Mouse (Mus musculus) left cerebral cortex, postnatal 36 days (tissue): ENCODE measurements around the gene Dcps. TPM values are rescaled to one million over a fixed set of nuclear protein-coding genes. Genes with fewer than 3 reads are reported as not detected.
A peak's percentile ranks its signal among the peaks of the same experiment; 100 is the strongest.

Source experiments
- DNase-seq, 2 experiments: peaks; one replicate each; pipeline ENCODE4 v3.0.0; 2021 to 2022; ENCODE audit warnings: low spot score in 2 of 2, mixed read lengths in 1 of 2
- intact Hi-C: fragments of 180-260 bp; cut with DNase I; formaldehyde crosslinking; loops from one replicate; pipeline ENCODE4 v1.15.1; 2025
- total RNA-seq, 2 experiments: library from RNA; stranded (reverse); gene quantifications; 2 replicates each; pipeline ENCODE4 v1.2.3; 2021

Gene Dcps
- total RNA-seq, 2 experiments from 2014 or later = 16.4 to 16.7 TPM

DNA sequence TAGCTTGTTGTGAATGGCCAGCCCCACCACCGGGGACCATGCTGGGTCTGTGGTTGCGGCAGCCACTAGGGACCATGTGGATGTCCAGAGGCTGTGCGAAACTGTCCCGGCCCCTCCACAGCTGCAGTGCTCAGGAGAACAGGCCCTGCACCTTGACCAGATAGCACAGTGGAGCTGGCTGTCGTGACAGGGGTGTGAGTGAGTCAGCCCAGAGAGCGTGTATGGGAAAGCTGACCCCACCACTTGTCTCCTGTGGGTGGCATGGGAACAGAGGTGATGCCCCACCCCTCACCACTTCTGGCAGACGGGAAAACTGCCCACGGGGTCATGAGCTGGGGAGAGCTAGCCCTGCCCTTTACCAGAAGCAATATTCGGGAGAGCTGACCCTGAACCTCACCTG lies 30.7 kb downstream of the Dcps start:
- intact Hi-C loops = no loop called here
- DNase-seq = no peak

- intact Hi-C loops = no loop called here
- no peak for DNase-seq
These were observed 33.6 kb downstream of the Dcps start for GRCm38 (mm10) chr9:35142221-35142620.

GRCm38 (mm10) chr9:35139231-35139744 lies 36.6 kb downstream of the Dcps start:
- DNase-seq = no peak
- intact Hi-C loops = no loop called here

- no peak for DNase-seq
- intact Hi-C loops = no loop called here
These were observed 37.8 kb downstream of the Dcps start for GRCm38 (mm10) chr9:35138029-35138428.

DNA sequence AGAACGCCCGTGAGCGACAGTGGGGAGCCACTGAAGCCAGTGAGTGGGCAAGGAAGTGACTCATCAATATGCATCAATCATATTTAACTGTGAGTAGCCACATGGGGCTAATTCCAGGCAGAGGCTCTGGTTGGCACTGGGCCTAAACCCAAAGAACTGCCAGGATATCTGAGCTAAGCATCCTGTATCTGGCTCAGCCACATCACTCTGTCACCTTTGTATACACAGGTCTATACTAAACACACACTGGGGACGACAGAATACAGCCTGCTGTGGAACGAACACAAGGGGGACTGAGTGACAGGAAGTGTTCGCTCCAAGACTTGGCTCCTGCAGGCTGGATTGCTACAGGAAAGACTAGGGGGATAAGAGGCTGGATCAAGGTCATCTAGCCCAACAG lies 40.3 kb downstream of the Dcps start:
- intact Hi-C loops = no loop called here
- DNase-seq = no peak

DNA sequence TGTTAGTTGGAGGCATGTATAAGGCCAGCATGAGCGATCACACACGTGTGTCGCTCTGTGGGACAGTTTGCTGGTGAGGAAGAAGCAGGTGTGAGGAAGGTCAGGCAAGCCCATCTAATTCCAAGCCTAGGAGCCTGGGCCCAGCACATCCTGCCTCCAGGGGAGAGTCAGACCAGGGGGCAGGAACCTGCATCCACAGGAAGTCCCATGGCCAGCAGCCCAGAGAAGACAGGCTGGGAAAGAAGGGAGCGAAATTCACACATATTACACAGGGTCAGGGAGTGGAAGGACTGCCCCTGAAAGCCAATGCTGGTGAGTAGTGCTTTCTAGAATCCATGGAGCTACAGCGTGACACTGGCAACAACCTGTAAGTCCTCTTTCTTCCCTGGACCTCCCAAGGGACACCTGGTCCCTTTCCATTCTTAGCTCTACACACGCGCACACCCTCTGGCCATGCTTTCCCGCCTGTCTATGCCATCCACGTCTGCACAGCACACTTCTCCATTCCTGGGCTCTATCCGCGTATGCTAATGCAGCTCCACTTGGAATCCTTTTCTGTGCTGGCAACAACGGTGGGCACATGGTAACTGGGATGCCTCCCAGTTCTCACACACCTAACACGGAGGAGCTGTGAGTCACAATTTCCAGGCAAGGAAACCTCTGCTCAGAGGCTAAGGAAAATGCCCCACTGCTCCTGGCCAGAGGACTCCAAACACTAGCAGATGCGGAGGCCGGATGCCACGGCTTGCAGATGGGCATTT lies 44.0 kb downstream of the Dcps start:
- intact Hi-C loops = no loop called here

DNA sequence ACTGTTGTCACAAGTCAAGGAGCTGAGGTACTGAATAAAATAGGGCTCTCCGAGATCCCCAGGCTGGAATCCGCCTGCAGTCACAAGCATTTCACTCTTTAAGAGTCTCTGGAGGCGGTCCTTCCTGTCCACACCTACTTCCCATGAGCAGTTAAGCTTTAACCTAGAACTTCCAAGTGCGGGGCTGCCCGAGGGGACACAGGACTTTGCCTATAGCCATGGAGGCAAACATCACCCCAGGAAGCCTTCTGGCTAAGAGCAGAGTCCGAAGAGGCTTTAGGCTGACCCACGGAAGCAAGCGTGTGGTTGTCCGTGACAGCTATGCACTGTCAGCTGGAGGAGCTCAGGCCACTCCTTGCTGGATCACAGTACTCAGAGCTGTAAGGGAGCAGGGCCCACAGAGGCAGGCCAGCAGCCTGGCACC lies 46.9 kb downstream of the Dcps start:
- no peak for DNase-seq
- intact Hi-C loops = no loop called here

More for the DNA sequence above, 44.0 kb downstream of the Dcps start:
- DNase-seq = peak; percentile 71 to 73

GRCm38 (mm10) chr9:35128564-35128963 lies 47.3 kb downstream of the Dcps start:
- intact Hi-C loops = no loop called here
- no peak for DNase-seq

- DNase-seq = no peak
- intact Hi-C loops = no loop called here
These were observed 48.3 kb downstream of the Dcps start for GRCm38 (mm10) chr9:35127561-35127960.

DNA sequence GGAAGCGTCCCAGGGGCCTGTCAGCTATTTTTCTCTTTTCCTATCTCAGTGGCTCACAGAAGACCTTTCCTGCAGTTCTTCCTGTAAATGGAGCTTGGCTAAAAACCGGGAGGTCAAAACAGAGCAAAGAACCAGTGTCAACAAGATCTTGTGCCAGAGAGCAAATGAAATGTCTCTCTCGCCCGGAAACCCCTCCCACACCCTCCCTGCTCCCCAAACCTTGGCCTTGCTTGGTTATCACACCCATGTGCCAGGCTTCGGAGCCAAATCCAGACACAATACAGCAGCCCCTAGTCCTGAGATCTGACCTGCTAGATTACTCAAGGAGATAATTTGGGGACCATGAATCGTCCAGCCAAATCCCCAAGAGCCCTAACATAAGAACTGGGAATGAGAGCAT lies 48.7 kb downstream of the Dcps start:
- DNase-seq = no peak

DNA sequence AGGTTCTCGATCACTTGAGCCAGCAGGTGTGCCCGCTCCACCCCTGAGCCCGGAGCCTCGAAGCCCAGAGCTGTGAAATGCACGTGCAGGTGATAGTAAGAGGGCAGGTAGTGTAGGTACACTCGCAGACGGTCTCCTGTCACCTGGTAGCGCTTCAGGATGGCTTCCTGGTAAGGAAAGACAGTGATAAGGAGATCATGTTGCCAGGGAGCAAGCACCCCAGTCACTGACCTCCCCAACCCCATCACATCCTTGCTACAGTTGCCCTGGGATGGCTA lies 51.2 kb downstream of the Dcps start:
- no peak for DNase-seq
- intact Hi-C loops = no loop called here

More for the DNA sequence above, 48.7 kb downstream of the Dcps start:
- intact Hi-C loops = no loop called here

DNA sequence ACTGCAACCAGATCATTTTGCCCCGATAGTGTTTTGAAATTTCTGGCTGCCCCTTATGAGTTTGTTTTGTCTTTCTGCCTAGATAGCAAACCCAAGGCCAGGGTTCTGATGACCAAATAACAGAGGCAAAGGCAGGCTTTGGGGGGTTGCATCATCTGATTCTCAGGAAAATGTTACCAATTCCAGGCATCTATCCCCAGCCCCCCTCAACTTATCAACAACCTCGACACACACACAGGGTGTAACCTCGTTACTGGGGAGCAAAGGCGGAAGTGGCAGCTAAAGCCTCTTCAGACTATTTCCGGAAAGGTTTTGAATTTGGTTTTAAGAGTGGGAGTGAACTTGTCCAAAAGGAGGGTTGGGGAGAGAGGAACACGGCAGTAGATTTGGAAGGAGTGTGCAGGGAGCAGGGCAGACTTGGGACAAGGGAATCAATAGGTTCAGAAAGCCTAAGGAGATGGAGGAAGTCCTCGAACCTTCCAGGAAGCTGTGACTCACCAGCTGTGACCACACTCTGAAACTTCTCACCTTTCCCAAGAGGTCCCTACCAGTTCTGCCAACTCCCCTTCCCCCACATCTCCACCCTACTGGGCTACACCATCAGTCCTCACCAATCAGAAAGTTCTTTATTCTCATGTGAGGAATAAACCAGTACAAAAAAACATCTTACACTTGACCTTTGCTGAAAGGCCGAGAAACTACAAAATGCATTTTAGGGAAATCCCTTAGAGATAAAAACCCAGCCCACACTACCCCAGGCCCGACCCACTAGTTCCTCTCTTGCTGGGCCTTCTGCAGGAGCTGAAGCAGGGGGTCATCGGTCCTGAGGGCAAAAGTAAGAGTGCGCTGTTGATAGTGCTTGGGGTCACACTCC lies 51.8 kb downstream of the Dcps start:
- intact Hi-C loops = no loop called here

DNA sequence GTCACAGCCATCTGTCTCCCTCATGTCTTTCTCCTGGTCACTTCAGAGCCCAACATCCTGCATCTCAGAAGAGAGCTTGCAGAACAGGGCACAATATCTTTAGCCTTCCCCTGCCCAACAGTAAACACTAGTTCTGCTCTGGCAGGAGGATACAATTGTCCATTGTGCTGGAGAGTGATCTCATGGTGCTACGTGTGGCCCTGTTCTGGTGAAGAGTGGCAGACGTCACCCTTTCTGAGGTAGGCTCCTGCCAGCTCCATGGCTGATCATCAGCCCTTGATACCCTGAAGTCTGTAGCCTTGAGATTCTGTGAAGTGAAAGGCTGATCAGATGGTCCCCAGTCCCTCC lies 52.4 kb downstream of the Dcps start:
- DNase-seq = no peak
- intact Hi-C loops = no loop called here

More for the DNA sequence above, 51.8 kb downstream of the Dcps start:
- DNase-seq = no peak

GRCm38 (mm10) chr9:35122551-35123266 lies 53.2 kb downstream of the Dcps start:
- DNase-seq = no peak
- intact Hi-C loops = no loop called here

- DNase-seq = no peak
- intact Hi-C loops = loop anchor here (5.0 kb wide), 1 partner anchor 43 kb away; no protein-coding TSS in a partner anchor
These were observed 56.7 kb downstream of the Dcps start, which contains the start of gene St3gal4 for GRCm38 (mm10) chr9:35119168-35119567. St3gal4 (minus strand) TSS chr9:35119268.

DNA sequence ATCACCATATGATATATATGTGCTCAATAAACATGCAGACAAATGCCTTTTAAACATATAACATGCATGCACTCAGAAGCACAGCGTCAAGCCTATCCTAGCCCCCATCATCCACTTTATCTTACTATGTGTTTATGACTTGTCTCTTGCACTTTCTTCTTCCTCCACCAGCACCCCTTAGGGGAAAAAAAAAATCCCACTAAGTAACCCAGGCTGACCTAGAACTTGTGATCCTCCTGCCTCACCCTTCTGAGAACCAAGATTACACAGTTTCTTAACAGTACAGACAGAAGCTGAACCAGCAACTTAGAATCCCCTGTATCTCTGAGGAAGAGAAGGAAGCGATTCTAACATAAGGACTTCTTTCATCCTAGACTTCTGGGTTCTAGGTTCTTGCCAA lies 57.3 kb downstream of the Dcps start:
- no peak for DNase-seq
- intact Hi-C loops = loop anchor here (5.0 kb wide), 1 partner anchor 44 kb away; no protein-coding TSS in a partner anchor

GRCm38 (mm10) chr9:35117384-35118295 lies 58.2 kb downstream of the Dcps start:
- intact Hi-C loops = loop anchor here (5.0 kb wide), 1 partner anchor 45 kb away; no protein-coding TSS in a partner anchor
- DNase-seq = no peak

GRCm38 (mm10) chr9:35116391-35117381 lies 59.2 kb downstream of the Dcps start:
- intact Hi-C loops = loop anchor here (5.0 kb wide), 1 partner anchor 46 kb away; no protein-coding TSS in a partner anchor
- DNase-seq = peak; percentile 69 to 74
